Mouse (Mus musculus) kidney, embryonic 14.5 days (tissue): ENCODE measurements around the gene Foxn3. TPM values are rescaled to one million over a fixed set of nuclear protein-coding genes. Genes with fewer than 3 reads are reported as not detected.

ENCODE experiments used
- ATAC-seq: fragments of 200-750 bp; cut with Nextera tagmentation; 2 replicates; pipeline ENCODE4 v1.8.0; 2017; ENCODE audit warnings: moderate number of reproducible peaks, mild to moderate bottlenecking, moderate TSS enrichment, moderate library complexity; ENCODE audit not compliant: low FRiP score, low TSS enrichment
- H3K27ac ChIP-seq: fragments of 300-500 bp; sonication (generic); 2 replicates; pipeline ENCODE4 v1.5.1; 2014; ENCODE audit warnings: low read depth, mild to moderate bottlenecking, low read length, moderate library complexity, mixed read lengths
- H3K27me3 ChIP-seq: fragments of 300-500 bp; sonication (generic); 2 replicates; pipeline ENCODE4 v1.6.1; 2014; ENCODE audit warnings: mild to moderate bottlenecking, low read length; ENCODE audit not compliant: control insufficient read depth, insufficient read depth
- H3K36me3 ChIP-seq: fragments of 300-500 bp; sonication (generic); 2 replicates; pipeline ENCODE4 v1.6.1; 2014; ENCODE audit warnings: low read length, mixed read lengths; ENCODE audit not compliant: control insufficient read depth, insufficient read depth
- H3K4me1 ChIP-seq: fragments of 300-500 bp; sonication (generic); 2 replicates; pipeline ENCODE4 v1.6.1; 2014; ENCODE audit warnings: low read length, mixed read lengths; ENCODE audit not compliant: control insufficient read depth, insufficient read depth
- H3K4me2 ChIP-seq: fragments of 300-500 bp; sonication (generic); replicated peaks from 2 replicates; pipeline ENCODE4 v1.6.1; 2014; ENCODE audit warnings: low read depth, mild to moderate bottlenecking, low read length
- H3K4me3 ChIP-seq: fragments of 300-500 bp; sonication (generic); 2 replicates; pipeline ENCODE4 v1.5.1; 2014; ENCODE audit warnings: mild to moderate bottlenecking, low read length
- H3K9ac ChIP-seq: fragments of 300-500 bp; sonication (generic); 2 replicates; pipeline ENCODE4 v1.6.1; 2014; ENCODE audit warnings: low read depth, mild to moderate bottlenecking, low read length, moderate library complexity
- H3K9me3 ChIP-seq: fragments of 300-500 bp; sonication (generic); 2 replicates; pipeline ENCODE4 v1.6.1; 2016; ENCODE audit warnings: low read length; ENCODE audit not compliant: control insufficient read depth
- WGBS: fragments of 180-500 bp; shearing (Covaris S2); extraction: QIAGEN DNeasy Blood & Tissue Kit; methylation state at CpG from one replicate; pipeline ENCODE4 v1.1.7; 2014; 5-methylcytosine and 5-hydroxymethylcytosine counted together
- polyA plus RNA-seq: library from polyadenylated mRNA; unstranded; fragments of >200 nt; fragmentation: Nextera tagmentation; extraction: Ambion mirVana; gene quantifications from 2 replicates; pipeline ENCODE4 v1.2.1, GENCODE M21; 2014

Foxn3 gene
- polyA plus RNA-seq, 1 experiment from 2014 or later = 70.2 TPM

DNA sequence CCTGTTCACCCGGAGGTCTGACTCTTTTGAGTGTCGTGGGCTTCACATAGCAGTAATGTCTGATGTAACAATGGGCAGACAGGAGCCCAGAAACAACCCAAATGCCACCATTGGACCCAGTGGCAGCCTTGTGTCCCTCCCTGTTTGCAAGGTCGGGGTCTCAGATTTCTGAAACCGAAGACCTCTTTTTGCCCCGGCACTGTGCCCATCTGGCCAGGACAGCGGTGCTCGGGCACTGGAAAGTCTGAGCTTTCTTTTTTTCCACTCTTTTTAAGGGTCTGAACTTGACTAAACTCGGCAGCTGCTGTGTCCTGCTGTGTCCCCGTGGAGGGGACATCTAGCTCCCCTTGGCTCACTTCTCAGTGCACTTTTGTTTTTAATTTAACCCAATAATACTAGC is 109.0 kb downstream of the Foxn3 start:
- H3K36me3 ChIP-seq = no peaks in the 10 kb centered on the region

GRCm38 (mm10) chr12:99453797-99454196 is 109.6 kb downstream of the Foxn3 start:
- H3K4me3 ChIP-seq = no peak overlapping the region
- WGBS = 39% methylated on average over 4 of the region's 4 CpGs

More for the DNA sequence above, 109.0 kb downstream of the Foxn3 start:
- H3K27me3 ChIP-seq = no peaks in the 10 kb centered on the region
- 0 out of 2 replicates have a peak, but pooled peaks cover 5% of the 10 kb centered on the region for H3K4me1 ChIP-seq
- H3K9me3 ChIP-seq = no peaks in the 10 kb centered on the region
- 29% methylated on average over 9 of the region's 9 CpGs for WGBS
- no peak overlapping the region for H3K9ac ChIP-seq
- no peak overlapping the region for H3K4me2 ChIP-seq
- H3K27ac ChIP-seq = no peak overlapping the region
- ATAC-seq = peak; percentile 24; the same call in 1 of the 2 replicates
- H3K4me3 ChIP-seq = no peak overlapping the region

DNA sequence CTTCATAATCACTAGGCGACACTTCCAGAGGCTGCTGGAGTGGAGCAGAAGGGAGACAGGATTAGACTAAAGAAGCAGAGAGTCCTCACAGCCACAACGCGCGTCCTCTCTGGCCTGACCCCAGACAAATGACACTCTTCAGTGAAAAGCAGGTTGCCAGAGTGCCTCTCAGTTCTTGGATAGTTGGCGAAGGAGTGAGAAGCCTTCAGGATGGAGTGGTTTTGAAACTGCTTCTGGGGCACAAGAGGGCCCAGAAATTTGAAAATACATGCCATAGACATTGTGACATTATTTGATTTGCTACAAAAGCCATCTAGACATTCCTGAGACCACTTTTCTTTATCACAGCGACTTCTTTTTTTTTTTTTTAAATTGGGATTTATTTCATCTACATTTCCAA is 113.3 kb downstream of the Foxn3 start:
- H3K27ac ChIP-seq = no peak overlapping the region
- H3K36me3 ChIP-seq = no peaks in the 10 kb centered on the region; the same call in 1 of the 2 replicates
- H3K4me2 ChIP-seq = no peak overlapping the region
- no peak overlapping the region for H3K4me3 ChIP-seq
- H3K9me3 ChIP-seq = no peaks in the 10 kb centered on the region
- ATAC-seq = no peak
- 0 out of 2 replicates have a peak, but pooled peaks cover 6% of the 10 kb centered on the region for H3K4me1 ChIP-seq
- 91% methylated on average over 6 of the region's 6 CpGs for WGBS
- H3K9ac ChIP-seq = no peak overlapping the region
- no peaks in the 10 kb centered on the region for H3K27me3 ChIP-seq

More at GRCm38 (mm10) chr12:99453797-99454196, 109.6 kb downstream of the Foxn3 start:
- no peak overlapping the region for H3K27ac ChIP-seq
- H3K4me2 ChIP-seq = no peak overlapping the region
- H3K9ac ChIP-seq = no peak overlapping the region
- no peaks in the 10 kb centered on the region for H3K27me3 ChIP-seq
- no peaks in the 10 kb centered on the region for H3K9me3 ChIP-seq
- H3K36me3 ChIP-seq = no peaks in the 10 kb centered on the region; the same call in 1 of the 2 replicates
- ATAC-seq = no peak
- 0 out of 2 replicates have a peak, but pooled peaks cover 5% of the 10 kb centered on the region for H3K4me1 ChIP-seq

DNA sequence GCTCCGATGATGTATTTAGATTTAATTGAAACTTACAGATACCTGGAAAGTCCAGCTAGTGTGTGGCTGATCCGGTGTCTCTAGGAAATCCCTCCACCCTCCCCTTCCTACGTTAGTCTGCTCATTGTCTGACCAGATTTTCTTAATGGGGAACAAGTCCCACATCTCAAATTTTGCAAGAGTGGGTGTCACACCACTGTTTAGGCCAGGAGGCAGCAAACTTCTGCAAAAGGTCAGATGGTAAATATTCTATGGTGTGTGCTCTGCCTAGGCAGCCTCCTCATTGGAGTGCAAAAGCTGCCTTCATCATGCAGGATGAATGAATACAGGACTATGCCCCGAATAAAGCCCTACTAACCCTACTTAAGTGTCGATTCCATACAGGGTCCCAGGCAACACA is 115.6 kb downstream of the Foxn3 start:
- Histone ChIP-seq H3K36me3 (no peaks in the 10 kb centered on the region; the same call in 1 of the 2 replicates), H3K27ac (no peak overlapping the region), H3K9ac (no peak overlapping the region), H3K4me2 (no peak overlapping the region), H3K4me3 (no peak overlapping the region), H3K9me3 (no peaks in the 10 kb centered on the region), H3K27me3 (no peaks in the 10 kb centered on the region), H3K4me1 (0 out of 2 replicates have a peak, but pooled peaks cover 3% of the 10 kb centered on the region)
- 92% methylated on average over 5 of the region's 5 CpGs for WGBS
- no peak for ATAC-seq

- Histone ChIP-seq H3K4me3 (no peak overlapping the region), H3K4me1 (0 out of 2 replicates have a peak, but pooled peaks cover 3% of the 10 kb centered on the region), H3K9ac (no peak overlapping the region), H3K4me2 (no peak overlapping the region), H3K36me3 (no peaks in the 10 kb centered on the region; the same call in 1 of the 2 replicates), H3K27me3 (no peaks in the 10 kb centered on the region), H3K9me3 (no peaks in the 10 kb centered on the region), H3K27ac (0 out of 2 replicates have a peak overlapping the region, but pooled peaks have one; percentile 14)
- peak; percentile 55; the same call in 1 of the 2 replicates for ATAC-seq
- 66% methylated on average over 6 of the region's 6 CpGs for WGBS
These were observed 118.2 kb downstream of the Foxn3 start for GRCm38 (mm10) chr12:99445018-99445674.

DNA sequence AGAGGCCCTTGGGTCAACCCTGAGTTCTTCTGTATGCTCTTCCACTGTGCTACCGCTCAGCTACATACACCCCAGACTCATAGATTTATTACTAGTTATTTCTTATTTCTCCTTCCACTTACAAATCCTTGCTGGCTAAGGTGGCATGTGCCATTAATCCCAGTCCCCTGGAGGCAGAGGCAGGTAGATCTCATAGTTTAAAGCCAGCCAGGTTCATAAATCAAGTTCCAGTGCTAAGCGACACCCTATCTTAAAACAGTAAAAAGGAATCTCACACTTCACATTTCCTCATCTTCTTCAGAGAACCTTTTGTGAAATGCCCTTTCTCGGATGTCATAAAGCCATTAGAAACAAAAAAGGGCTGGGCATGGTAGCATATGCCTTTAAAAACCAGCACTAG is 120.6 kb downstream of the Foxn3 start:
- Histone ChIP-seq H3K36me3 (no peaks in the 10 kb centered on the region), H3K9ac (no peak overlapping the region), H3K27ac (no peak overlapping the region), H3K4me1 (0 out of 2 replicates have a peak, but pooled peaks cover 3% of the 10 kb centered on the region), H3K4me2 (no peak overlapping the region), H3K27me3 (no peaks in the 10 kb centered on the region), H3K9me3 (no peaks in the 10 kb centered on the region), H3K4me3 (no peak overlapping the region)
- 84% methylated on average over 3 of the region's 3 CpGs for WGBS
- ATAC-seq = no peak

GRCm38 (mm10) chr12:99440953-99441352 is 122.4 kb downstream of the Foxn3 start:
- no peaks in the 10 kb centered on the region for H3K36me3 ChIP-seq
- WGBS = 84% methylated on average over 4 of the region's 4 CpGs
- H3K9ac ChIP-seq = no peak overlapping the region
- 0 out of 2 replicates have a peak, but pooled peaks cover 3% of the 10 kb centered on the region for H3K4me1 ChIP-seq
- no peaks in the 10 kb centered on the region for H3K9me3 ChIP-seq
- H3K4me3 ChIP-seq = no peak overlapping the region
- H3K27ac ChIP-seq = no peak overlapping the region
- ATAC-seq = no peak
- H3K4me2 ChIP-seq = no peak overlapping the region
- H3K27me3 ChIP-seq = no peaks in the 10 kb centered on the region

- 70% methylated on average over 3 of the region's 3 CpGs for WGBS
- Histone ChIP-seq H3K4me1 (0 out of 2 replicates have a peak, but pooled peaks cover 1% of the 10 kb centered on the region), H3K36me3 (no peaks in the 10 kb centered on the region), H3K27ac (no peak overlapping the region), H3K4me2 (no peak overlapping the region), H3K4me3 (no peak overlapping the region), H3K27me3 (no peaks in the 10 kb centered on the region), H3K9me3 (no peaks in the 10 kb centered on the region), H3K9ac (no peak overlapping the region)
- ATAC-seq = no peak
These were observed 123.4 kb downstream of the Foxn3 start for GRCm38 (mm10) chr12:99440022-99440421.

DNA sequence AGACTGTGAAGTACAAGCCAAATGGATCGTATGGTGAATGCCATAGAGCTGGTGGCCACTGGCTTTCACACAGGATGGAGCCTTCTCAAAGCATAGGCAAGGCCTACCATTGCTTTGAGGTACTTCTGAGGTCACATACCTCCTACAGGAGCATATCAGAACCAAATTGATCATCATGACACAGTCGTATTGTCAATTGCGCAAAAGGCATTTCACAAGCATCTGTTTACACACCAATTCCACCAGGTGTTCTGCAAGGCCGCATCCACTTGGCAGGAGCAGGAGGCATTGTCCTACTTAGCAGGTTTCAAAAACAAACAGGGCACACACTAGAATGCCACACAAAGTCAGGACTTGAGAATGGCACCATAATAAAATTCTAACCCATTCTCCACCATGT is 128.2 kb downstream of the Foxn3 start:
- WGBS = 93% methylated on average over 4 of the region's 4 CpGs
- ATAC-seq = no peak
- no peaks in the 10 kb centered on the region for H3K36me3 ChIP-seq

More for the DNA sequence above, 128.2 kb downstream of the Foxn3 start:
- Histone ChIP-seq H3K9me3 (no peaks in the 10 kb centered on the region), H3K4me2 (no peak overlapping the region), H3K4me3 (no peak overlapping the region), H3K4me1 (no peaks in the 10 kb centered on the region), H3K27ac (no peak overlapping the region), H3K27me3 (no peaks in the 10 kb centered on the region), H3K9ac (no peak overlapping the region)
